Mouse (Mus musculus) lung, postnatal 36 days (tissue): ENCODE measurements at regions not wholly inside any gene's neighbourhood (a gene's known extent, or its start where the extent isn't known, plus 50 kb on each side); places are given as distances from the start of the nearest gene placed in this dataset.

Experiments
- DNase-seq: peaks from one replicate; pipeline ENCODE4 v3.0.0; 2022; ENCODE audit warnings: mixed read lengths

DNA sequence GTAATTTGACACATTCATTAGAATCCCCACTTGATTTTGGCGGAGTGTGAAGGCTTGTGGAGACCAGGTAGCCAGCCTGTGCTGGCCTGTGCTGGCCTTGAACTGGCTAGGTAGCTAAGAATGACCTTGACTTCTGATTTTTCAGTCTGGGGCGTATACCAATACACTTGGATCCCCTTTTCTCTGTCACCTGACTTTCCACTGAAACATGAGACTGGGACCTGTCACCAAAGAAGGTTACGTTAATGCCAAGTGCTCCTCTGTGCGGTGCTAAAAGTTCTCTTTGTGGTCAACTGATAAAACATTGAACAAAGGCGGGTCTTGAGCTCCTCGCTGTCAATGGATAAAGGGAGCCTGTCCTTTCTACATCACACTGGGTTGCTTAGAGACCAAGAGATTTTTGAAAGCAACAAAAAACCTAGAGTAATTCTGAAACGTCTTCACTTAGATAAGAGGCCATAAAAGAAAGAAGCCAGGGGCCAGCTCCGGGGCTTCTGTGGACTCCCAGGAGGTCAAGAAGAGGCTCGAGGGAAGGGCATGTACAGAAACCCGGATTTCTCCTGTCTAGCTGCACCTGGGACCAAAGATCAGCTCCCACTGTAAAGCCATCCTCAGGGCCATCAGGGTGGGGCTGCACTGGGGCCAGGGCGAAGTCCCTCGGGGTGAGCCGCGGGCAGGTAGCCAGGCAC, 109.0 kb upstream of the Egln3 start:
- no peak for DNase-seq

DNA sequence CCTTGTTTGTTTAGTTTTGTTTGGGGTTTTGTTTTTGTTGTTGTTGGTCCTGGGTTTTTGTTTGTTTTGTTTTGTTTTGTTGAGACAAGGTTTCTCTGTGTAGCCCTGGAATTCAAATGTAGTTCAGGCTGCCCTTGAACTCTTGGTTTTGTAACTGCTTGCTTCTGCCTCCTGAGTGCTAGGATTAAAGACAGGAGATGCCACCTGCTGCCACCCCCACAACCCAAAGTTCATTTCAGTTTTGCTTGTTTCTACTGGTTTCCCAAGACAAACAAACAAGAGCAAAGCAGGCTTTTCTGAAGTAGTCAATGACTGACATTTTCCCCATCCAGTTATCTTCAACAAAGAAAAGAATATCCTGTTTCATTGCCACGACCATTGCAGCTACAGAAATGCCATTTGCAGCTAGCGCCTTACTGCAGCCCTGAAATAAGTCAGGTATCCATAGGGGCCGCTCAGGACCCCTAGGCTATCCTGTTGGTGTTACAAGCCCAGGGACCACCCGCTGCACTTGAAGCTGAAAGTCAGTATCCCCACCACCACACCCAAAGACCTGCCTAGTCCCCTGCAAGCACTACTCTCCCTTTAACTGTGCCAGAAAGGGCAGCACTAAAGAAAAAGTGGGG, 108.3 kb upstream of the Egln3 start:
- no peak for DNase-seq

DNA sequence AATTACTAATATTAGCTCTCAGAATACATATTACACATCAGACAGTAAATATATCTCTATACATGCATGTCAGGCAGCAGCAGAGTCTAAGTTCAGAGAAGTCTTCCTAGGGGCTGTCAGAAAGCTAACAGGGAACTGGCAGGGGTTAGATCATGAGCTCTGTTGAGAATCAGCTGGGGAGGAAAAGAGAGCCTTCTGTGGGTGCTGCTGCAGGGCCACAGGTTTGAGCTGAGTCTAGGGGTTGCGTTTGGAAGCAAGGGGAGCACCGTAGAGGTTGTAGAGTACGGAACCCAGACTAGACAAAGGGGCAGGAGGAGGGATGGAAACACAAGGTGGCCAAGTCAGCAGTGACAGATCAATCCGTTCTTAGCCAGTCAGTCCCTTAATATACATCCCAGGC, 106.2 kb upstream of the Egln3 start:
- no peak for DNase-seq

DNA sequence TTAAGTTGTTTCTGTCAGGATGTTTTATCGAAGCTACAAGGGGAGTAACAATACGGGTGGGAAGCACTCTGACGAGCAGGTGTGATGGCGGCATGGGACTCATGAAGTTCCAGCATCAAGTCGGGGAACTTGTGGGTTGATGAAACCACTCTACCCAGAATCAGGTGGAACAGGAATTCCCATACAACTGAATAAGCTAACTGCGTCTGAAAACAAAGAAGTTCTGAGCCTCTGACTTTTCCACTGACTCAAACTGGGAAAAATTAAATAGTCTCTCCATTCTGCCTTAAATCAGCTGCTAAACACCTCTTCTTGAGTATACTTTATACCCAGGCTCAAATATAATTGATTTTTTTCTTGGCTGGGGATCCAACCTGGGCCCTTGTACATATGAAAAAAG, 105.6 kb upstream of the Egln3 start:
- no peak for DNase-seq

DNA sequence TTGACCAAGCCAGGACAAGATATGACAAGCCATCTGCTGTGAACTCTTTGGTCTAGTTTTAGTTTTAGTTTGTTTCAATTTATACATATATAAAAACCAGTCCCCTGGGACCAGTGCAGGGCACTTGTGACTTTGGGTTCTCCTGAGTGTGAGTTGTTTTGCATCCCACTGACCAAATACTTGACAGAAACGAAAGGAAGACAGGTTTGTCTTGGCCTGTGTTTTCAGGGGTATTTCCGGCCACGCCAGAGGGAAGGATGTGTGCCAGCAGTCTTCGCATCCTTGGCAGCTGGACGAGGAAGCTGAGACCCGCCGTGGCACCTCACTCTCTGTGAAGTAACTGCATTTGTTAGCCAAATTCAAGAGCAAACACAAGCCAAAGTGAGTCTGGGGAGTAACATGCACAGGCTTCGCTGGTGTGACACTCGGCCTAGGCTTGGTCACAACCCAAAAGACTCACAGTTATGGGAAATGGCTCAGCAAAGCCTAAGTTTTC, 101.5 kb upstream of the Egln3 start:
- DNase-seq, result no peak

DNA sequence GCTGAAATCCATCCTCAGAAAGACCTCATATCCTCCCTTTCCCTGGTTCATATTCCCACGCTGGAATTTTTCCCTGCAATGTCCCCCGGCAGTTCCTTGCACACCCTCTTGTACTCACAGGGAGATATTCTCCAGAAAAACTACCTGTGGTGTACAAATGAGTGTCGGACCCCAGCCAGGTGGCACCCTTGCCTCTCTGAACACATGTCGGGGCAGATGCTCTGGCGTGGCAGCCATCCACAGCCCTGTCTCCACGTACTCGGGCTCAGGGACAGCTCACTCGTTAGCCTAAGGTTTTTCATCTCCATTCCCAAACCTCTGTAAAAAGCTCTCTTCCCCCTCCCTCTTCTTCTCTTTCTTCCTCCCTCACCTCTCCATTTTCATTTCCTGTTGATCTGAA, 100.1 kb upstream of the Egln3 start:
- DNase-seq, result no peak

DNA sequence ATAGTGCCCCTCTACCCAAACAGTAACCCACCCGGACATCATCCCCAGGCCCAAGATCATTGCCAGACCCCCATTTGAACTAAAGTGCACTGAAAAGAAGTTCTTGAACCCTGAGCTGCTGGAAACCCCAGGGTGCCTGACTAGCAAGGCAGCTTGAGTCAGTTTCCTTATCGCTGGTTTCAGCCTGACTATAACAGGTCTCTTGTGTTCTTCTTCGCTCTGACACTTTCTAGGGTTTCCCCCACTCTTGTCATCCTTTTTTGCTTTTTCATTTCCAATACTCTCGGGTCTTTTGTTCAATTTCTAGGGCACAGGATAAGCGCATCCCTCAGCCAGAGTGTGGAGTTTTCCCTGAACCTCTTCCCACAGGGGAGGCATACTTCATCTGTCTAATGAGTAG, 95.8 kb upstream of the Egln3 start:
- no peak for DNase-seq

DNA sequence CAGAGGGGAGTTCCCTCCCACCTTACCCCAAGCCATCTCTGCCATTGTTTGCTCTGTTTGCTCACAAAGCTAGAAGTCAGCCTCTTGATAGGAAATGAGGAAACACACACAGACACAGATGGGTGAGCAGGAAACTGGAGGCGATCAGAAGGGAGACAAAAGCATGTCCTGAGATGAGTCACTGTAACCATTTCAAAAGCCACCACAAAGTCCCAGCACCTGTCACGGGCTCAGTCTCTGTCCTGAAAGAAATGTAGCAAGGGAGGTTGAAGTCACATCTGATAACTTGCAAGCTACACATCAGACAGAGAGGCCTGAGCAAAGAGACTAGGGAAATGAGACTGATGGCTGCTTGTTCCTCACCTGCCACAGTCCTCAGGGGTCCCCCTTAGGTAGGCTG, 89.6 kb upstream of the Egln3 start:
- no peak for DNase-seq

DNA sequence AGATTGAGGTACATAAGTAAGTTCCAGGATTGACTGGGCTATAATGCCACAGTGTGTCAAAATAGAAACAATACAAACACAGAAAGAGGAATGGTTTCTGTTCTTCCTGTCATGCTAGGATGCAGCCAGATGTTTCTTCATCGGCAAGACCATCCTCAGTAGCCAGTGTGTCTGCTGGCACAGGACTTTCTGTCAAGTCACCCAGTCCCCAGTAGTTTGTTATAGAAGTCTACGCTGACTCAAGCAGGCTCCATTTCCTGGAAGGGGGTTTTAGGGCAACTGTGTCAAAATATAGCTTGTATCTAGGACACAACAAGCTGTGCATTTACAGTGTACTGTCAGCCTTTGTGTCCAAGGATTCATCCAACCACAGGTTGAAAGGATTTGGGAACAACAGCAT, 86.7 kb upstream of the Egln3 start:
- DNase-seq, result no peak

DNA sequence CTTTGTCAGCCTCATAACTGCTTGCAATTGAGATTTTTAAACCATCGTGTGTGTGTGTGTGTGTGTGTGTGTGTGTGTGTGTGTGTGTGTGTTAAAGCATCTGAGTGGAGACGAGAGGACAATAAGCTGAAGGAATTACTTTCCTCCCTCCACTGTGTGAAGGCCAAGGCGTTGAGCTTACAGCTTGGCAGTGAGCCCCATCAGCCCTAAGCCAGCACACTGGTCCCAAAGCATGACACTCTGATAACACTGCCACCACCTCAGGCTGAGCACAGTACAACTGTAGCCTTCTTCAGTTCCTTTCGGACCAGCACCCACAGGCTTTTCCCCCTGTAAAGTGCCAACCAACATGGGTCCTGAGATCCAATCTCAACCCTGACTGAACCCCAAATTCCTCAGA, 85.1 kb upstream of the Egln3 start:
- DNase-seq, result no peak

DNA sequence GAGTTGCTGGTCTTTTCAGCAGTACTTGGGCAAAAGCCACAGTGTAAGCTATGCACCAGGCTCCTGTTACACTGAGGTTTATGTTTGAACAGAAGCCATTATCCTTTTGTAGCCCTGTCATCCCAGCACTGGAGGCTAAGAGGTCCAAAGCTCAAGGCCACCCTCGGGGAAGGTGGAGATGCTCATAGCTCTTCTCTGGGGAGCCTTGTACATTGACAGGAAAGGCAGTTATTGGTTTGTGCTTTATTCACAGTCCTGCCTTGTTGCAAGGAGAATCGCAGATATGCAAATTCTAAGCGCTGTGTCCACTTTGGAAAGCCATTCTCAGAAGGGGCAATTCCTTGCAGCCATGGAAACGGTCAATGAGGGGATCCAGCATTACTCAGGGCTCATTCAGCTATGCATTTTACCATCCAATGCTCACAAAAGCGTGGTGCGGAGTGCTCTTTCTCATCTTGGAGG, 84.4 kb upstream of the Egln3 start:
- DNase-seq, result no peak

DNA sequence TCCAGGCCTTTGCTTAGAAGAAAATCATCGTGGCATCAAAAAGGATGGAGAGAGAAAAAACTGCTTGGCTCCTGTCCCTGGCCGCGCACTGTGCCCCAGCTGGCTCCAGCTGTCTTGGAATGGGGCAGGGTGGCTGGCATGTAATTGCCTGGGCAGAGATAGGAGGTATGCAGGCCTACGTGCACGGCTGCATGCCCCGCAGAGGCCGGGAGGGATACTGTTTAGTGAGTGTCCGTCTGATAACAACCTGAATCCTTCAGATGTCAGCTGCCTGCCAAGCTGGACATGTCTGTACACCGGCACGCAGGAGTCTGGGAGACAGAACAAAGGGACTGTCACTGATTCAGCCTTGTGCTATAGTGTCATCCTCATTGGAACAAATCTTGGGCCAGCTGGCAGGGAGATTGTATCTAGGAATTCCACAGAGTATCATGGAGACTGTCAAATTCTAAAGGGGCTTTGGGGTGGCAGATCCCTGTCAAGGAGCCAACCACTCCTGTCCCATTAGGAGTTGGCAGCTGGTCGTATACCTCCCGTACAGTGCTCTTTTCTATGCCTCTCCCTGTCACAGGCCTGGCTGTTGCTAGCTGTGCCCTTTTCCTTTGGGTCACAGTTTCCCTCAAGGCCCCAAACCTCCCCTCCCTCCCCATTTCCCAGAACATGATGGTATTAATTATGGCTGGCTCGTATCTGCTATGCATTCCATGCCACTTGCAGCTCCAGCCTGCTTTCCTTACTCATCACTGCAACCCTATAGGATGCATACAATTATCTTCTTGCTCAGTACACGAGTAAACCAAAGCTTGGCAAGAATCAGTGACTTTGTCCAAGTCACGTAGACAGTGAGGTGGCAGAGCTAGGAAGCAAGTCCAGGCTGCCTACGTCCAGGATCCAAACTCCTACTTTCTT, 83.5 kb upstream of the Egln3 start:
- peak; percentile 13 for DNase-seq

DNA sequence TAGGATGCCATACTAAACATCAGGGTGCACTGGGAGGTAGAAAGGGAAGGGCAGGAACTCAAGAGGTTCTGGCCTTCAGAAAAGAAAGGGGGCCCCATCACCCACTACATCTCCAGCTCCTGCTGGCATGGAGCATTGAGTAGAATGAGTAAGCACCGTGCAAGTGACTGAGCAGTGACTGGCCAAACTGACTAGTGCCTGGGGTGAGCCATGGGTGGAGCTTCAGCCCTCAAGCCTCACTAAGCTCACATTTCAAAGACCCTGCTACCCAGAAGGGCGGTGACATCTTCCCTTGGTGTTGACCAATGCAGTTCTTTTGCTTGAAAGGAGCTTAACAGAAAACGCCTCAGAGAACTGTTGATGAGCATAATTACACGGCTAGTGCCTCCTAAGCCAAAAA, 80.0 kb upstream of the Egln3 start:
- no peak for DNase-seq

DNA sequence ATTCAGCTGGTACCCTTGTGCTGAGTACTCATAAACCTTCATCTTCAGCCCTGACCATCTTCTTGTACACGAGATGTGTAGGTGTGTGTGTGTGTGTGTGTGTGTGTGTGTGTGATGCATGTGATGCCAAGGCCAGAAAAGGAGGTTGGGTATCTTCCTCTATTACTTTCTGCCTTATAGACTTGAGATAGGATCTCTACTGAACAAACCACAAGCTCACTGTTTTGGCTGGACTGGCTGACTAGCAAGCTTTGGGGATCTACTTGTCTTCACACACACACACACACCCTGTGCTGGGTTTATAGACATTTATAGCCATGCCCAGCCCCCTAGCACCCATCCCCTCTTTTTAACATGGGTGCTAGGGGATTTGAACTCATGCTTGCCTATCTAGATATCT, 79.4 kb upstream of the Egln3 start:
- DNase-seq, result no peak

DNA sequence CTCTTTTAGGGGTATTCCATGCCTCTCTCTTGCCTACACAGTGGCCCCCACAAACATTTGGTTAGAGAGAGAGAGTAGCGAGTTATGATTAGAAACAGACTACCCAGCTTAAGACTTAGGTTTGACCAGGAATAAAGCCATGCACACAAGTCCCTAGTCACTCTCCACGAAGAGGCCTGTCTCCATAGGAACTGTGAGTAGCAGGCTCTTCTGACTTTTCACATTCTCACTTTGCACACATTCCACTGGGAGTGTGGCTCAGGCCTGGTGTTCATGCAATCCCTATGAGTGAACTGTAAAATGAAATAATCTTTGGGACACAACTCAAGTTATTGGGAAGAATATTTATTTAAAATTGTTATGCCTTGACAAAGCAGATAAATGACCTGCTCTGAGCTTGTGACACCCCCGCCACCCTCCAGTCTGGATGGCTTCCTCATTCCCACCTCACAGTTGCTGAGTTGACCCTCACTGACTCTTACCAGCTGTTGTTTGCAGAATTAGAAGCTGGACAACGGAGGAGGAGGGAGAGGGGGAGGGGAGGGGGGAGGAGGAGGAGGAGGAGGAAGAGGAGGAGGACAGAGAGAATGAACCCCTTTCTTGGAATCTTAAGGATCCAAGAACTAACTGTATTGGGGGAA, 78.7 kb upstream of the Egln3 start:
- peak; percentile 19 for DNase-seq

DNA sequence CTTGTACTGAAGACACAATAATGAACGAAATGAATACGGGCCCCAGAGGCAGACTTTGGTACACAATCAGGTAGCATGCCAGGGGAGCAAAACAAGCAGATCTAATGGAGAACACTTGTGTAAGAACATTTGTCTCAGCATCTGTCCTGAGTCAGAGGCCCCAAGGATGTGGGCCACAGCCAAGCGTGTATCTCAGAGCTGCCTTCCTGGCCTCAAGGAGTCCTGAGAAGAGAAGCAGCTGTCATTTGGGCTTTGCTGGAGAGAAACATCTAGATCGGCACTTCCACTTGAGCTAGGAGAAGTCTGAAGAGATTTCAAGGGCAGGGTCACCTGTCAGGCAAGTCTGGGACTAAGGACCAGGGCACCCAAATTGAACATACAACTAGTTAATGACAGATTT, 76.8 kb upstream of the Egln3 start:
- peak; percentile 53 for DNase-seq

DNA sequence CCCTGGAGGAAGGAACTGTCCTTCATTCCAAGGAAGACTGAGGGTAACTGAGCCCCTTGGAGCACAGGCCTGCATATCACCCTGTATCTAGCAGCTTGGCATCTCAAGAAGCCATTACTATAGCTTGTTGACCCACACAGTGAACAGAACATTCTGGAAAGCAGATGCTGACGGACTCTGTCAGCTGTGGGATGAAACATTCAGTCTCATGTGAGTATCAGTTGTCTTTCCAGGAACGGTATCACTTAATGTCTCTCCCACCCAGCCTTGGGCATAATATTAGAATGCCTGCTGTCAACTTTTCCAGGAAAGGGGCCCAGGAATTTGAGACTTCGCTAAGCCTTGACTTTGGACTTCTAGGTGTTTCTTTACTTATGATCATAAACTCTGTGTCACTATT, 76.3 kb upstream of the Egln3 start:
- no peak for DNase-seq

DNA sequence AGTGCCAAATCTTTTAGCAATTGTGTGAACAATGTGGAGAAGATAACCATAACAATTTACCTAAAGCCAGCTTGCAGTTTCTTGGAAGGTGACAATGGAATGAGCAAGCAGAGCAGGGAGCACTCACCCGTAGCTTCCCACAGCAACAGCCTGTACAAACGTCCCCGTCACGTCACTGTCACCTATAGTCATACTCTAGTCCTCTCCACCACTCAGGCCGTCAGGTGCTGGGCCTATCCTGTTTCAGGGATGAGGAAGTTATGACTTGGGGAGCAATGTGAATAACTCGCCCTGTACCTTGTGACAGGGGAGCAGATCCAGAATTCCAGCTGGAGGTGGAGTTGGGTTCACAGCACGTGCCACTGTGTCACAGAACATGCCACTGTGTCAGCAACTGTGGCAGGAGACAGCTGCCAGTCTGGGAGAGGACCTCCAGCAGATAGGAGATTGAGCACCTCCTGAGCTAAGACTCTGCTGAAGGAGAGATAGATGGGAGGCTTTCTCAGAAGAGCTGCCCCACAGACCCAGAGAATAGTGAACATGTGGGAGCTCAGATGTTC, 73.4 kb upstream of the Egln3 start:
- DNase-seq, result no peak

DNA sequence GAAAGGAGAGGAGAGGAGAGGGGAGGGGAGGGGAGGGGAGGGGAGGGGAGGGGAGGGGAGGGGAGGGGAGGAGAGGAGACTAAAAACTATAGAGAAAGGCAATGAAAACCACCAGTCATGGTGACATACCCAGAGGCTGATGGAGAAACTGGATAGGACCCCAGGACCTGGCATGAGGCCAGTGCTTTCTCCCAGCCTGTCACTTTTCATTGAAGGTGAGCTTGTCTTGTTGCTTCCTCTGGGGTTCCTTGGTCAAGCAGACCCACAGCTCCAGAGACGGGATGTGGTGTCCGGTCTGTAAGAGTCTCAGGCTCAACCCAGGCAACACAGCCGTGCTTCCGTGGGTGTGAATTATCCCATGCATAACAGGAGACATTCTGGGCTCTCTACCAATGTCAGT, 69.8 kb upstream of the Egln3 start:
- DNase-seq, result no peak

DNA sequence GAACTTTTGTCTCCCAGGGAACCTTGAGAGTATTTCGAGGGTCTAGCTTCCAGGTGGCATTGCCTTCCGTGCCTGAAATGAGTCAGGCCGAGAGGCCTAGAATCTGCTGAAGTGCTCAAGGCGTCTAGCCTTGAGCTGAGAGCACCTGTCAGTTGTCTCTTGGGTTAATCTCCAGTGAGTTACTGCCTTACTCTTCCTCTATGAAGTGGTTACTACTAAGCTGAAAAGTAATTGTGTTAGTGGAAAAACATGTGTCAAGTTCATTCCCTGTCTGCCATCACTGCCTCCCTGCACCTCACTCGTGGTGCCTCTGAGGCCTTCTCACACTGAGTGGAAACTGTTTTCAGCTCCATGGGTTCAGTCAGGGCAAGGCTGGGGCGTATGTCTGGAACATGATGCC, 69.0 kb upstream of the Egln3 start:
- DNase-seq, result no peak

DNA sequence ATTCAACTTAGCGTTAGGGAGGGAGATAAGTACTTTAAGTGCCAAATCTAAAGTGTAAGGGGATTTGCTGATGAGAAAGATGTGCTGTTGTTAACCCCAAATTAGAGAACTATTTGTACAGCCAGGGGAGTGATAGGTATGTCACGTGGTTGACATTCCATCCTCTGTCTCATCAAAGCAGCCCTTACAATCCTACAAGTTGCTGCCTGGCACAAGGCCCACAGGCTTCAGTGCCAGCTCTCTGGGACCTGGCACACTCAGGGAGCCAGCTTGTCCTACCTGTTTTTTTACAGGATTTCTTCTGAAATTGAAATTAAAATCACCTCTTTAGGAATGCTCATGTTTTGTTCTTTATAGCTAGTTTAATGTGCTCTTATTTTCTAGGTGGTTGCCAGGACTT, 68.6 kb upstream of the Egln3 start:
- DNase-seq, result no peak

DNA sequence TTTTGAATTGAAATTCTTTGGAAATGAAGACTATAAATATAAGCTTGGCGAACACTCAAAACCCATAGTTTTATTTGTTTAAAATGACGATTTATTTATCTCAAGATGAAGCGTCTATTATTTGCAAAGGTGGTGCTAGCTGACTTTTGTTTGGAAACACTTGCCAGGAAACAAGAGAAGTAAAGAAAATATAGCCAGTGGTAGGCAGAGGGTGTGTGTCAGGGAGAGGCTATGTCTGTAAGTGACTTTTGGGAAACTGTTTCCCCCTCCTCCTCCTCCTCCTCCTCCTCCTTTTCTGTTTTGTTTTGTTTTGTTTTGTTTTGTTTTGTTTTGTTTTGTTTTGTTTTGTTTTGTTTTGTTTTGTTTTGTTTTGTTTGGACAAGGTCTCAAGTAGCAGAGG, 62.2 kb upstream of the Egln3 start:
- DNase-seq, result no peak
